Mouse (Mus musculus) kidney, embryonic 15.5 days (tissue): Measurements from ENCODE around the gene Tlx2. TPM values are rescaled to one million over a fixed set of nuclear protein-coding genes. Genes with fewer than 3 reads are reported as not detected.
A peak's percentile ranks its signal among the peaks of the same experiment; 100 is the strongest.

Experiments used
- microRNA counts: library from miRNA; unstranded; fragments of <30 nt; microRNA quantifications from one replicate; lab custom pipeline; 2016
- microRNA-seq: library from miRNA; unstranded; fragments of <30 nt; microRNA quantifications from one replicate; pipeline ENCODE4, GENCODE M21; 2016
- polyA plus RNA-seq: library from polyadenylated mRNA; unstranded; fragments of >200 nt; fragmentation: Nextera tagmentation; extraction: Ambion mirVana; gene quantifications from 2 replicates; pipeline ENCODE4 v1.2.1, GENCODE M21; 2015

The Tlx2 gene
- polyA plus RNA-seq, 1 experiment from 2014 or later: 3.6 TPM

MicroRNA genes within 50 kb of the gene (microRNA counts, 519-probe panel; counts per million panel counts)
- 2,163 counts per million, percentile 22 among the panel's probes with 10 or more counts for microRNA mmu-miR-3470a+mmu-miR-3470b (lab: Ali Mortazavi, UCI)

Small RNAs within 50 kb of the gene (microRNA-seq; reads per million reads assigned to microRNA genes)
- gene Mir3470a (not detected), gene Mir7040 (not detected)

Other genes with a start within 250 kb of the Tlx2 start
- gene Sema4f, start 130.5 kb downstream of the Tlx2 start, polyA plus RNA-seq: 1.3 and 2.1 TPM in 2 replicates
- 0.24 and 0.43 TPM in 2 replicates for gene M1ap, start 123.4 kb downstream of the Tlx2 start, polyA plus RNA-seq
- 13.7 and 14.7 TPM in 2 replicates for gene Dok1, start 36.8 kb downstream of the Tlx2 start, polyA plus RNA-seq
- gene Loxl3, start 36.1 kb downstream of the Tlx2 start, polyA plus RNA-seq: 18.0 and 21.6 TPM in 2 replicates
- 196 and 221 TPM in 2 replicates for gene Aup1, start 15.8 kb downstream of the Tlx2 start, polyA plus RNA-seq
- gene Htra2, start 15.0 kb downstream of the Tlx2 start, polyA plus RNA-seq: 83.9 and 87.5 TPM in 2 replicates
- gene Dqx1, start 12.4 kb downstream of the Tlx2 start, polyA plus RNA-seq: 3.1 and 4.0 TPM in 2 replicates
- 36.5 and 37.8 TPM in 2 replicates for gene Pcgf1, start 7.6 kb upstream of the Tlx2 start, polyA plus RNA-seq
- 7.5 and 9.6 TPM in 2 replicates for gene Lbx2, start 16.1 kb upstream of the Tlx2 start, polyA plus RNA-seq
- 2.7 and 3.3 TPM in 2 replicates for gene Ccdc142, start 31.3 kb upstream of the Tlx2 start, polyA plus RNA-seq
- gene Gm42688, start 31.3 kb upstream of the Tlx2 start, polyA plus RNA-seq: 2.9 and 3.0 TPM in 2 replicates
- 134 and 147 TPM in 2 replicates for gene Mrpl53, start 38.7 kb upstream of the Tlx2 start, polyA plus RNA-seq
- gene Mogs, start 45.2 kb upstream of the Tlx2 start, polyA plus RNA-seq: 56.3 and 58.9 TPM in 2 replicates
- 132 and 144 TPM in 2 replicates for gene Wbp1, start 51.3 kb upstream of the Tlx2 start, polyA plus RNA-seq
- gene Ino80b, start 55.1 kb upstream of the Tlx2 start, polyA plus RNA-seq: 15.9 and 17.1 TPM in 2 replicates
- 31.5 and 33.7 TPM in 2 replicates for gene Rtkn, start 65.2 kb upstream of the Tlx2 start, polyA plus RNA-seq
- gene Wdr54, start 86.1 kb upstream of the Tlx2 start, polyA plus RNA-seq: 6.6 and 8.3 TPM in 2 replicates
- 1.6 and 2.4 TPM in 2 replicates for gene 1700003E16Rik, start 86.1 kb upstream of the Tlx2 start, polyA plus RNA-seq
- gene Dctn1, start 95.6 kb upstream of the Tlx2 start, polyA plus RNA-seq: 89.2 and 93.9 TPM in 2 replicates
- 0.44 and 0.59 TPM in 2 replicates for gene Slc4a5, start 149.5 kb upstream of the Tlx2 start, polyA plus RNA-seq